Mouse (Mus musculus): ENCODE measurements around the gene Ppt2.

Gene Ppt2

DNA sequence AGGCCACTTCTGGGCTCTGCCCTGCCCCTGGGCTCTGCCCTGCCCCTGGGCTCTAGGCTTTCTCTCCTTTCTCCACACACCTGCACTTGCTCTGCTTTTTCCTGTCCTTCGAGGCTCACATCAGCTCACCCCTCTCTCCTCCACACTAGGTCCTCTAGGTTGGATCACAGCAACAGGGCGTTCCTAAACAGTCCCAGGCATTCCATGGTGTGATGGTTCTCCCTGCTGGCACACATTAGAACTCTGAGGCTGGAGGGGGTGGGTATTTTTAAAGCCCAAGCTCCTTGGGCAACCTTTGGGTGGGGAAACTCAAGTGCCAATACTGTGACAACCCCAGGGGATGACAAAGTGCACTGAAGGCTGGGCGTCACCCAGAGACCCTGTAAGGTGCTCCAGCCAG, 9.1 kb upstream of the Ppt2 start:
- no peak for DNase-seq

GRCm38 (mm10) chr17:34635671-34636070, 7.4 kb upstream of the Ppt2 start:
- no peak for DNase-seq

GRCm38 (mm10) chr17:34632261-34632691, 4.0 kb upstream of the Ppt2 start:
- peak; percentile 90 for DNase-seq

GRCm38 (mm10) chr17:34631647-34632046, 3.3 kb upstream of the Ppt2 start:
- no peak for DNase-seq

- no peak for DNase-seq
Measured at GRCm38 (mm10) chr17:34630761-34631301, 2.5 kb upstream of the Ppt2 start.

DNA sequence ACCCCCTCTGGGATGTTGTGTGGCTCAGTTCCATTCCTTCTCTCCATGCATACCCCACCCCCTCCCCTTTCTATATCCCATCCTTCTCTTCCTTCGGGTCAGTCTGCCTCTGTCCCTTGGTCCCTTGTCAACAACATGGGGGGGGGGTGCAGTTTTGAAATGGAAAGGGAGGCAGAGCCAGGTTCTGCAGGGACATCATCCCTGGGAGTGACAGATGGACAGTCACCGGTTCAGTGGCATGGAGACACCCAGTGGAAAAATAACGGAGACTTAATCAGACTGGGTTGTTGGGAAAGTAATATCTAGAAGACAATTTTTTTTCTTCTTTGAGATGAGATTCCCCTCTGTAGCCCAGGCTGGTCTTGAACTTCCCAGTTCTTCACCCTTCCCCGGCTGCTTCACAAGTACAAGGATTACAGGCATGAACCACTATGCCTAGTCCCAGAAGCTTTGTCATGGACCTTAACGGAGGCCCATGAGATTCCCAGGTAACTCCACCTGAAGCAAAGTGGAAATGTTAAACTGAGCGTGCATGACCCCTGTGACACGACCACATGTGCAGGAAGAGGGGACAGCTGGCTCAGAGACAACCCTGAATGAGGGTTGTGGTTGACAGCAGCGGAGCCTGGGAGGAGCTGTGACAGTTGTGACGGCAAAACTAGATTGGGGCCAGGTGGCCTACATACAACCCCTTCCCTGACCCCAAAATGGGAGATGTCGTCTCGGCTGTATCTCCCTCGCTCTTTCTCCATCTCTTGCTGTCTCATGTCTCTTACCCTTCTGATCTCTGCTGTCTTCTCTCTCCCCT, 1.7 kb upstream of the Ppt2 start:
- no peak for DNase-seq

DNA sequence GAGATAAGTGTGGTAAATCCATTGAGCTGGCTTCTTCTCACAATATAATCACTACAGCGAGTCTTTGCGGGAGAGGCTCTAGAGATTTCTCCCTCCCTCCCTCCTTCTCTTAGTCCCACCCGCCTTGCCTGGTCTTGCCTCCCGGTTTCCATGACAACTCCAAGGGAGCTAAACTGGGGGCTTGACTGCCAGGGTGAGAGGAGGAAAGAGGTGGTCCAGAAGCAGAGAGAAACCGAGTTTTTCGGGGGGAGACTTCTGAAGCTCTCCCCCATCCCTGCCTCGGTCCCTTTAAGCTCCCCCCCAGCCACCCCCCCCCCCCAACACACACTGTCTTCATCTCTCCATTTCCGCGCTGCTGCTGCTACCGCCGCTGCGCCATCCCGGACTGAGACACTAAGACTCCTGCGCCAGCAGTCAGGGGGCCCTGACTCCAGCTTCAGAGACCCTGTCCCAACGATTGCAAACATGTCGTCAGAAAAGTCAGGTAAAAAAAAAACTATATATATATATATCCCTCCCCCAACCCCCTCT, 976 bp upstream of the Ppt2 start, which contains the start of gene Prrt1:
TSS of gene Prrt1 (plus strand) at position 313 of the 531 bp plus-strand sequence.
- no peak for DNase-seq

GRCm38 (mm10) chr17:34628644-34628967, 296 bp upstream of the Ppt2 start:
- no peak for DNase-seq

DNA sequence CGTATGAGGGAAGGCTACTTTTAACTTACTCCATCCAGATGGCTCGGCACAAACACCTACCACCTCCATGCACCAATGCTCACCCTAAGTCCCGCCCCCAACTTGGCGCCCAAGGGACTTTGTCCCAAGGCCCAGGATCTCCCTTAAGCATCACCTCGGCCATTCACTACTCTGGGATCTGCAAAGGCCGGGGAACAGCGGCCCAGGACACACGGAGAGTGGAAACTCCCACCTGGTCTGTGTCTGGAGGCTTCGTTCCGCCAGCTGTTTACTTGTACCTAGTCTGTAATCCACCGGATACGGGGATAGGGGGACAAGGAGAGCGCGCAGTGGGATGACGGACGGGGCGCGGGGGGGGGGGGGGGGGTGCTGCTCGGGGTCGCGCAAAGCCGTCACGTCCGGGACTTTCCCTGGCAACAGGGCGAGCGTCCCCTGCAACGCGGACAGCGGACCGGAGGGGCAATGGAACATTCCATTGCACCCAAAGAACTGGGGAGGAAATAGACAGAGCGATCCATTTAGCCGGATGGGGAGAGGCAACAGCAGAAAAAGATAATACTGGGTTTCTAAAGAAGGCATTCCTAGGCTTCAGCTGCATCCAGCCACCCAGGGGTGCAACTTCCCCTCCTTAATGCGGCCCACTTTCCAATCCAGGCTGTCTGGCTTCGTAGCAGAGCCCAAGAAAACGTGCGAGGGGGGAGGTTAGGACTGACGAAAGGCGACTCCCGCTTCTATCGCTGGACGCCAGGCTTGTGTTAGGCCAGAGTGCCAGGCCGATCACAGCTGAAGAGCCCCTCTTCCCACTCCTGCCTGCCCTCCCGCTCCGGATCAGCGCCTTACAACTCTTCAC, 992 bp downstream of the Ppt2 start:
- DNase-seq: peak; percentile 91

DNA sequence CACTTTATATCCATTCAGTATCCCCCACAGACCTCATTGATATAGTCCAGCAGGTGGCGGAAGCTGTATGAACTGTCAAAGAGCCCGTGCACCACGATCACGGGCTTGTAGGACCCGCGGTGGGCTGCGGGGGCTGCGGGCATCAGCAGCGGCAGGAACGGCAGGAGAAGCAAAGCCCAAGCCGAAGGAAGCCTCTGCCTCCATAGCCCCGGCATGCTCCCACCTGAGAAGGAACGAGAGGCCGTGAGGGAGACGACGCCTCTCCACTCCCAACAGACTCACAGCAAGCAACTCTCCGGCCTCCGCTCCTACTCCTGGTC, 1.6 kb downstream of the Ppt2 start:
- DNase-seq: no peak

GRCm38 (mm10) chr17:34626062-34626772, 2.1 kb downstream of the Ppt2 start:
- DNase-seq: no peak

DNA sequence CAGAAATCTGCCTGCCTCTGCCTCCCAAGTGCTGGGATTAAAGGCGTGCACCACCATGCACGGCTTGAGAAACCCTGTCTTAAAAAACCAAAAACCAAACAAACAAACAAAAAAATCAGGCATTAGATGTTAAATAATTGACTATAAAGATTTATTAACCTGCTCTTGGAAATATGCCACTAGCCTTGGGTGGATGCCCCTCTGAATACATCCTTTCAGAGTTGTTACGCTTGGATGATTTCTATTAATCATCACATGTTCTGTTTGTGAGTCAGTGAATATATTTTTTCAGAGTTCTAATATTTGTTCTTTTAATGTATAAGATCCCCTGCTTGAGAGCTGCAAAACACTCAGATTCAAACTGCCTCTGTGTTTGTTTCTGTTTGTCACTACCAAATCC, 3.3 kb downstream of the Ppt2 start:
- no peak for DNase-seq

GRCm38 (mm10) chr17:34623161-34623560, 5.1 kb downstream of the Ppt2 start:
- no peak for DNase-seq

DNA sequence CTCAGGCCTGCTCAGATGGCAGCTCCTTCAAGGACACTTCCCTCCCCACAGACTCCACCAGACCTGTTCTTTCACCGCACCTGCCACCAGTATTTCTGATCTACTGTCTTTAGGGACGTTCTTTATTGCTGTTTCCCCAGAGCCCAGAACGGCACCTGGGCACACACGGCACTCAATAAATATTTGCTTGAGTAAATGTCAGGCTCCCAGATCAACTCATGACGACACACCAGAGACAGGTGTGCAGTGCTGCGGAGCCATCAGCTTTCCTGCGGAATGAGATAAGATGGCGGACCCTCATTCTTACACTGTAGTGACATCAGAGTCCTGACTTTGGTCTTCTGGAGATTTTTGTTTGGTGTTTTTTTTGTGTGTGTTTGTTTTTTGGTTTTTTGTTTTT, 7.3 kb downstream of the Ppt2 start:
- no peak for DNase-seq

DNA sequence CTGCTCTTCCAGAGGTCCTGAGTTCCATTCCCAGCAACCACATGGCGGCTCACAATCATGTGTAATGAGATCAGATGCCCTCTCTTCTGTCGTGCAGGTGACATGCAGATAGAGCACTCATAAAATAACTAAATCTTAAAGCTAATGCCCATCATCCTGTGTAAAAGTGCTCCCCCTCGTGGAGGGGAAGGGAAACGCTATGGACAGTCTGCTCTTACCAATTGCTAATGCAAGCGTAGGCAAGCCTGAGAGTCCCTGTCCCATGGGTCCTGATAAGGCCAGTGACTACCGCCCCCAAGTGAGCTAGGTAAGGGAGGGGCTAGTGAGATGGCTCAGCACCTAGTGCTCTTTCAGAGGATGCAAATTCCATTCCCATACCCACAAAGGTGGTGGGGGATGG, 9.3 kb downstream of the Ppt2 start:
- peak; percentile 82 for DNase-seq

- DNase-seq: no peak
Measured at GRCm38 (mm10) chr17:34615871-34616270, 12.4 kb downstream of the Ppt2 start, which contains the start of gene Egfl8. Gene Egfl8 (minus strand): TSS chr17:34615971.

DNA sequence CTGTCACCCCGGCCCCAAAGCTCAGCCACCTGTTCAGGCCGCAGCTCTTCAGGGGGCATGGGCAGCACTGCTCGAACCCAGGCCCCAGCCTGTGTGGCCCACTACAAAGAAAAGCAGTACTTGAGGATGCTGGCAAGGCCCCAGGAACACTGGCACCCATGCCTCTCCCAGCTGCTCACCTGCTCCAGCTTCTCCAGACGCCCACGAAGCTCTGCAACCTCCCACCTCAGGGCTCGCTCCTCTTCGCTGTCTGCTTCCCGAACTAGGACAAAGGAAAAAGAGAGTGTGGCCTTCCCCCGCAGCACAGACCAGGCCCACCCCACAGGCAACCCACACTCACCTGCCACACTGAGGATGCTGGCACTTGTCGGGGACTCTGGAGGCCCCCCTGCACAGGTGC, 14.5 kb downstream of the Ppt2 start:
- DNase-seq: no peak

DNA sequence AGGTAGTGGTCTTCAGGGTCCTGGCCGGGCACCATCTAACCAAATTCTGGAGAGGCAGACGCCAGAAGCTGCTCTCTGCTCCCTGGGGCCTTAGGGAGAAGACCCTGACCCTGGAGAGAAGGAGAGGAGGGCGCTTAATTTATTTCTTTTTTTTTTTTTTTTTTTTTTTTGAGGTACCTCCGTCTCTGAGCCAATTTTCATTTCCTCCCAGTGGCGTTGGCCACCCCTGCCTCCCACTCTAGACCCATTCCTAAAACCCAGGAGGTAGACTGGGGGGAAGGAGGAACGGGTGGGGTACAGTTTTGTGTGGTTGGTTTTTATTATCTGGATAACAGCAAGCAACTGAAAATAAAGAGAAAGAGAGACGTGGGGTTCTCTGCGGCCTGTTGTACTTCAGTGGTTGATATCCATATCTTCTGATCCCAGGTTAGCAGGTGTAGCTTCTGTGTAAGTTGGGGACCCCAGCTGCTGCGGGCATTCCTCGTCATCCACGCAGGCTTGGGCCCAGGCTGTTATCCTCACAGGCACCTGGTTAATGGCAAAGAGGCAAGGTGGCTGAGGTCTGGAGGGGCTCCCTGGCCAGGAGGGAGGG, 15.2 kb downstream of the Ppt2 start:
- no peak for DNase-seq

DNA sequence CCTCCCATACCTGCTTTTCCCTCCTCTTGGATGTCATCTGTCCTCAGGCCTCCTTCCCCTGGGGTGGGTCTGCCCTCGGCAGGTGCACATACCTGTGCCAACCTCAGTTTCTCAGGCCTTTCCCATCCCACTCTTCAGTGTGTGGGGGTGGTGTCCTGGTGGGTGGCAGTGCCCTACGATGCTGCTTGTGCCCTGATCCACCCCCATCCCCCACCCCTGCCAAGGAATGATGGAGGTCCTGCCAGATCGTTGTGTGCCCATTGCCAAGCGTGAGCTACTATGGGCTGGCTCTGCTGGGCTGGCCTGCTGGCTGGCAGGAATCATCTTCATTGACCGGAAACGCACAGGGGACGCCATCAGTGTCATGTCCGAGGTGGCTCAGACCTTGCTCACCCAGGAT, 17.3 kb downstream of the Ppt2 start:
- DNase-seq: no peak

- peak; percentile 35 for DNase-seq
Measured at GRCm38 (mm10) chr17:34607997-34608396, 20.3 kb downstream of the Ppt2 start.

- DNase-seq: no peak
Measured at GRCm38 (mm10) chr17:34606186-34607039, 21.9 kb downstream of the Ppt2 start.

- peak; percentile 98 for DNase-seq
Measured at GRCm38 (mm10) chr17:34605609-34606008, 22.7 kb downstream of the Ppt2 start.
